Mouse (Mus musculus): Measurements from ENCODE around the gene Rps24.

DNA sequence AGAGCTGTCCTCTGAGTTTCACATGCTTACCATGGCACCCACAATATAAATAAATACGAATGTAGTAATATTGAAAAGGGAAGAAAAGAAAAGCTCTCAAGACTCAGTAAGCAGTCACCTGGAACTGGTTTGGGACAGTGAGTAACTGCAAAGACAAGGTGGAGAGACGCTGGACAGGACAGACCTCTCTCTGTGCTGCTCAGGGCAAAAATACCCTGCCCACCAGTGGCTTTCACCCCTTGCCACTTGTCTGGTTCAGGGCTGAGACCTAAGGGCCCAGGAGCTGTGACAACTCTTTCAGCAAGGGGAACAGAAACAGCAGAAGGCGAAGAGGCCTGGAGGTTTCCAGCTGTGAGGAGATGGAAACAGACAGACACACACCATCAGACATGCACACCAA lies 28.7 kb upstream of the Rps24 start:
- TF ChIP-seq CTCF (IDR thresholded peaks at IDR 0.05) (no peak), EP300 (IDR thresholded peaks at IDR 0.05) (no peak)

Data from lung, postnatal 0 days (tissue).